Mouse (Mus musculus) CH12.LX (cell line): ENCODE results near the gene Bmi1. TPM values are rescaled to one million over a fixed set of nuclear protein-coding genes. Genes with fewer than 3 reads are reported as not detected.
A peak's percentile ranks its signal among the peaks of the same experiment; 100 is the strongest.

ENCODE experiments used
- DNase-seq: peaks from one replicate; pipeline ENCODE4 v3.0.0-alpha.2; 2013; ENCODE audit errors: extremely low read depth
- H3K27ac ChIP-seq: 2 replicates; pipeline ENCODE4 v1.5.1; 2012; ENCODE audit warnings: low read depth, mild to moderate bottlenecking, control low read depth, moderate library complexity; ENCODE audit not compliant: insufficient read depth
- H3K27me3 ChIP-seq: replicated peaks from 2 replicates; pipeline ENCODE3; 2012; ENCODE audit warnings: inconsistent platforms
- H3K36me3 ChIP-seq, 2 experiments: replicated peaks in 1 of 2; 2 replicates each; pipeline versions ENCODE3 to v1.6.1; 2012; ENCODE audit warnings: inconsistent platforms in 1 of 2, low read length in 1 of 2, mild to moderate bottlenecking in 1 of 2, mixed read lengths in 1 of 2, moderate library complexity in 1 of 2; ENCODE audit not compliant: control insufficient read depth in 1 of 2, insufficient read depth in 1 of 2
- H3K4me1 ChIP-seq, 2 experiments: 2 replicates each; pipeline ENCODE4 v1.6.1; 2012; ENCODE audit warnings: inconsistent platforms in 1 of 2, moderate library complexity in 1 of 2; ENCODE audit not compliant: insufficient read depth in 2 of 2, control insufficient read depth in 1 of 2
- H3K4me2 ChIP-seq: 2 replicates; pipeline ENCODE4 v1.6.1; 2012; ENCODE audit warnings: low read depth, mild to moderate bottlenecking, control low read depth; ENCODE audit not compliant: poor library complexity, insufficient read depth, severe bottlenecking
- H3K4me3 ChIP-seq, 3 experiments: fragments of 150-350 bp in 1 of 3; sonication (generic) in 1 of 3; replicated peaks in 1 of 3; 2 replicates each; pipeline versions ENCODE3 to v1.5.1; 2011 to 2012; ENCODE audit warnings: low read depth in 2 of 3, low read length in 2 of 3, mild to moderate bottlenecking in 2 of 3, moderate library complexity in 2 of 3, control low read depth in 1 of 3, improper control_type of control experiment in 1 of 3, inconsistent platforms in 1 of 3, mixed read lengths in 1 of 3; ENCODE audit not compliant: poor library complexity in 1 of 3
- H3K79me2 ChIP-seq: replicated peaks from 2 replicates; pipeline ENCODE4 v1.6.1; 2012; ENCODE audit warnings: mild to moderate bottlenecking, moderate library complexity; ENCODE audit not compliant: control insufficient read depth, poor library complexity, insufficient read depth, severe bottlenecking; ENCODE audit errors: extremely low read depth
- H3K9ac ChIP-seq: 2 replicates; pipeline ENCODE4 v1.6.1; 2012; ENCODE audit warnings: low read depth, mild to moderate bottlenecking, control low read depth, moderate library complexity; ENCODE audit not compliant: insufficient read depth
- H3K9me3 ChIP-seq: replicated peaks from 2 replicates; pipeline ENCODE3; 2012; ENCODE audit warnings: low read length, inconsistent platforms, mixed read lengths
- CTCF ChIP-seq, 2 experiments: IDR thresholded peaks in 1 of 2; conservative IDR thresholded peaks in 1 of 2; 2 replicates each; pipeline ENCODE4 v1.5.1; 2011 to 2012; ENCODE audit warnings: low read depth in 2 of 2, low read length in 2 of 2, improper control_type of control experiment in 1 of 2, inconsistent platforms in 1 of 2, mild to moderate bottlenecking in 1 of 2, moderate library complexity in 1 of 2
- ETS1 ChIP-seq: conservative IDR thresholded peaks from 2 replicates; pipeline ENCODE4 v1.6.1; 2012; ENCODE audit warnings: low read depth, mild to moderate bottlenecking, inconsistent platforms, low read length, improper control_type of control experiment, moderate library complexity
- NRF1 ChIP-seq: IDR thresholded peaks from 2 replicates; pipeline ENCODE4 v1.6.1; 2014; ENCODE audit warnings: low read depth, mild to moderate bottlenecking, inconsistent platforms, low read length, improper control_type of control experiment, moderate library complexity
- RCOR1 ChIP-seq: conservative IDR thresholded peaks from 2 replicates; pipeline ENCODE4 v1.6.1; 2012; ENCODE audit warnings: low read depth, mild to moderate bottlenecking, inconsistent platforms, low read length, improper control_type of control experiment
- SIN3A ChIP-seq: IDR thresholded peaks from 2 replicates; pipeline ENCODE4 v1.6.1; 2012; ENCODE audit warnings: low read length, improper control_type of control experiment, inconsistent platforms
- ZMIZ1 ChIP-seq: IDR thresholded peaks from 2 replicates; pipeline ENCODE4 v1.6.1; 2012; ENCODE audit warnings: low read depth, mild to moderate bottlenecking, inconsistent platforms, low read length, improper control_type of control experiment
- dilution Hi-C: fragments of 300-500 bp; cut with MboI; formaldehyde crosslinking; loops from 2 replicates; pipeline ENCODE4 v1.14.3; 2020; ENCODE audit warnings: low sequenced_read_pairs; ENCODE audit not compliant: extremely low pct_unique_long_range_greater_than_20kb, extremely low pct_ligation_motif_present
- in situ Hi-C: fragments of 300-500 bp; cut with MboI; formaldehyde crosslinking; loops from 3 replicates; pipeline ENCODE4 v1.14.3; 2019; ENCODE audit warnings: low sequenced_read_pairs, low pct_ligation_motif_present, low pct_unique_long_range_greater_than_20kb, mixed read lengths
- polyA plus RNA-seq: library from polyadenylated mRNA; unstranded; fragments of >175 nt; gene quantifications from 2 replicates; pipeline ENCODE4 v1.2.1, GENCODE M21; 2012; ENCODE audit warnings: low read depth; ENCODE audit not compliant: insufficient read length
- total RNA-seq, 2 experiments: library from RNA; depleted of rRNA; stranded (reverse); fragments of 300-350 nt in 1 of 2; fragments of >200 nt in 1 of 2; gene quantifications; 2 replicates each; pipeline ENCODE4 v1.2.3; 2012 to 2014

Gene Bmi1
- total and polyA plus RNA-seq, 3 experiments, result 38.6 to 87.0 (median 51.0) TPM

- in situ Hi-C loops, result no loop called here
- TF ChIP-seq NRF1 (no peak), RCOR1 (no peak), CTCF (conservative IDR thresholded peaks at IDR 0.05 in 1 of 2, IDR thresholded peaks at IDR 0.05 in 1 of 2; ENCODE audit: low read depth in 2 of 2, low read length in 2 of 2) (peak in 1 of 2 experiments; percentile 47; a peak in 2 of 4 replicates), ETS1 (no peak), SIN3A (no peak), ZMIZ1 (no peak)
- H3K27me3 ChIP-seq, result no peaks in the 10 kb centered on the region
- peak; percentile 6 for DNase-seq
- dilution Hi-C loops, result no loop called here
- no peaks in the 10 kb centered on the region for H3K4me1 ChIP-seq
- H3K27ac ChIP-seq, result no peak overlapping the region
- H3K79me2 ChIP-seq, result no peaks in the 10 kb centered on the region
- H3K9me3 ChIP-seq, result no peaks in the 10 kb centered on the region
- H3K9ac ChIP-seq, result no peak overlapping the region
- no peak overlapping the region for H3K4me3 ChIP-seq
- no peak overlapping the region for H3K4me2 ChIP-seq
- H3K36me3 ChIP-seq, result no peaks in the 10 kb centered on the region
Measured at GRCm38 (mm10) chr2:18734394-18735127, 57.7 kb downstream of the Bmi1 start.

Other genes with a start within 250 kb of the Bmi1 start
- gene Commd3, start 4.6 kb upstream of the Bmi1 start, total RNA-seq (2012; rRNA removed), result 114 and 116 TPM in 2 replicates
- gene Commd3, start 4.6 kb upstream of the Bmi1 start, total RNA-seq (2014; rRNA removed), result 183 and 204 TPM in 2 replicates
- gene Commd3, start 4.6 kb upstream of the Bmi1 start, polyA plus RNA-seq, result 149 and 159 TPM in 2 replicates
- gene Spag6, start 17.0 kb downstream of the Bmi1 start, total RNA-seq (2012; rRNA removed), result 0.34 and 0.63 TPM in 2 replicates
- 0.45 TPM in 1 of 2 replicates, not detected in the other for gene Spag6, start 17.0 kb downstream of the Bmi1 start, total RNA-seq (2014; rRNA removed)
- gene Spag6, start 17.0 kb downstream of the Bmi1 start, polyA plus RNA-seq, result not detected in 2 replicates